Mouse (Mus musculus) brown adipose tissue, adult 24 weeks (tissue): Measurements from ENCODE around the gene Nmt1. TPM values are rescaled to one million over a fixed set of nuclear protein-coding genes. Genes with fewer than 3 reads are reported as not detected.

Source experiments
- H3K27ac ChIP-seq: fragments of 200-500 bp; replicated peaks from 2 replicates; pipeline ENCODE4 v1.5.1; 2012; ENCODE audit warnings: low read depth, mild to moderate bottlenecking, low read length
- H3K4me1 ChIP-seq: fragments of 200-500 bp; 2 replicates; pipeline ENCODE4 v1.6.1; 2012; ENCODE audit warnings: low read length, mixed read lengths; ENCODE audit not compliant: control insufficient read depth, insufficient read depth, insufficient read length
- H3K4me3 ChIP-seq: fragments of 200-500 bp; 2 replicates; pipeline ENCODE4 v1.5.1; 2012; ENCODE audit warnings: low read depth, mild to moderate bottlenecking, low read length, moderate library complexity; ENCODE audit not compliant: insufficient read depth
- polyA plus RNA-seq: library from polyadenylated mRNA; stranded (reverse); fragments of >200 nt; gene quantifications from 2 replicates; pipeline ENCODE4 v1.2.4, GENCODE M21; 2012; ENCODE audit not compliant: missing spikeins, insufficient read depth, insufficient read length

The Nmt1 gene
- polyA plus RNA-seq, 1 experiment = 52.6 TPM

DNA sequence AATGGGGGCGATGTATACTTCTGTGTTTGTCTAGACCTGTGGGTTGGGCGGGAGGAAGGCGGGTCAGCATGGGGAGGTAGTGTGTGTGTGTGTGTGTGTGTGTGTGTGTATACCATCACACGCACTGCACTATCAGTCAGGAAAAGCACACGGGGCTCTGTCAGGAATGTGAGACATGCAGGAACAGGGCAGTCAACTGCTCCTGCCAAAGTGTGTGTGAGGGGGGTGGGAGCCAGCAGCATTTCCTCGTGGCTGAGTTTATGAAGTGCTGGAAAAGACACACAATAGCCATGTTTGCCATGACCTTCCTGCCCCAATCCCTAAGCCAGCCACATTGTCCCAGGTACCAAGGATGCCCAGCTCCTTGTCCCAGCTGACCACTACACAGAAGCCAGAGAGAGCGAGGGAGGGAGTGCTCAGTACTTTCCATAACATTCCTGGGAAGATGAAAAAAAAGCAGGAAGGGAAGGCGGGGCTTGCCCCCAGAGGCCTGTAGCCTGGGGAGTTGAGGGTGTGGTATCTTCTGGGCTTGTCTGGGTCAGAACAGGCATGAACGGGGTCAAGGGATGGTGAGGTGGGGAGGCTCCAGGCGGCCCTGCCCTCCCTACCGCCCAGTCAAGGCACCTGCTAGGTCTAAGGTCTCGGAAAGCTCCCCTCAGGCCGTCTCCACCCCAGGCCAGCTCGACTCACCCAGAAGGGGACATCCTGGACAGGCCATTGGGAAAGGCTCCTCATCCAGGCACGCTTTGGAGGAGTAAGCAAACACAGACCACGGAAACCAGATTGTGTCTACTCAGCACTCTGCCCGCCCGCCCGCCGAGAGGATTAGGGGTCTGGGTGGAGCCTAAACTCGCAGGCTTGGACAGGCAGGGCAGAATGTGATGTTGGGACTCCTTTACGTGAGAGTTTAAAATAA lies 69.2 kb downstream of the Nmt1 start:
- Histone ChIP-seq H3K4me1 (peaks cover 10% of the 10 kb centered on the region; the same call in 1 of the 2 replicates), H3K4me3 (no peak overlapping the region), H3K27ac (no peak overlapping the region)

GRCm38 (mm10) chr11:103098531-103099190 lies 70.7 kb downstream of the Nmt1 start:
- peaks cover 10% of the 10 kb centered on the region; the same call in 1 of the 2 replicates for H3K4me1 ChIP-seq
- H3K27ac ChIP-seq = no peak overlapping the region

GRCm38 (mm10) chr11:103099352-103099940 lies 71.5 kb downstream of the Nmt1 start:
- Histone ChIP-seq H3K4me1 (peaks cover 7% of the 10 kb centered on the region; the same call in 1 of the 2 replicates), H3K27ac (no peak overlapping the region), H3K4me3 (no peak overlapping the region)

More at GRCm38 (mm10) chr11:103098531-103099190, 70.7 kb downstream of the Nmt1 start:
- H3K4me3 ChIP-seq = no peak overlapping the region

GRCm38 (mm10) chr11:103100361-103100760 lies 72.4 kb downstream of the Nmt1 start:
- Histone ChIP-seq H3K4me3 (peak overlapping the region; percentile 74), H3K4me1 (peaks cover 5% of the 10 kb centered on the region; the same call in 1 of the 2 replicates), H3K27ac (no peak overlapping the region)

DNA sequence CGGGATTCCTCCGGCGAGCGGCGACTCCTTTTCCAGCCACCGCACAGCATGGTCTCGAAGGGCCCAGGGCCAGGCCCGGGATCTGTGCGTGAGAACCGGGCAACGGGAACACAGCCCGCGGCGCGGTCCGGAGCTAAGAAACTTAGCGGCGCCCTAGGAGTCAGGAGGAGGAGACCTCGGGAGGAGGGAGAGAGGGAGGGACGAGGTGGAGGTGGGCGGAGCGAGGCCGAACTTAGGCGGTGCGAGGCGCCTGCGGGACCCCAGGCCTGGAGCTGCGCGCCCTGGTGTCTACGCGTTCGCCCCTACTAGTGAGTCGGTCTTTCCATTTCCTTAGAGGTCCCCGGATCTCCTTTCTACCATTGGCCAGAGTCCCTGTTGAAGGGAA lies 73.5 kb downstream of the Nmt1 start, which contains the start of the genes Plcd3 and Acbd4:
Gene Plcd3, minus strand, starts transcription at position 178 of the 385 bp plus-strand sequence.
Gene Acbd4, plus strand, starts transcription at position 202 of the 385 bp plus-strand sequence.
- Histone ChIP-seq H3K27ac (peak within 1 kb of the TSS; percentile 71), H3K4me1 (peaks cover 9% of the 10 kb centered on the region; the same call in 1 of the 2 replicates), H3K4me3 (peak within 1 kb of the TSS; percentile 74)

- H3K4me1 ChIP-seq = peaks cover 12% of the 10 kb centered on the region
- H3K27ac ChIP-seq = peak overlapping the region; percentile 71
- H3K4me3 ChIP-seq = peak overlapping the region; percentile 74
Observed at GRCm38 (mm10) chr11:103101866-103102501, 74.0 kb downstream of the Nmt1 start.

GRCm38 (mm10) chr11:103102725-103103349 lies 74.8 kb downstream of the Nmt1 start:
- peaks cover 7% of the 10 kb centered on the region for H3K4me1 ChIP-seq
- H3K4me3 ChIP-seq = peak overlapping the region; percentile 74
- H3K27ac ChIP-seq = peak overlapping the region; percentile 71

GRCm38 (mm10) chr11:103103621-103104020 lies 75.6 kb downstream of the Nmt1 start:
- Histone ChIP-seq H3K4me3 (peak overlapping the region; percentile 66), H3K4me1 (peaks cover 7% of the 10 kb centered on the region), H3K27ac (no peak overlapping the region; the same call in 1 of the 2 replicates)

- Histone ChIP-seq H3K4me1 (peaks cover 7% of the 10 kb centered on the region), H3K27ac (peak overlapping the region; percentile 6; the same call in 1 of the 2 replicates), H3K4me3 (peak overlapping the region; percentile 66; the same call in 1 of the 2 replicates)
Observed at GRCm38 (mm10) chr11:103104469-103104868, 76.5 kb downstream of the Nmt1 start.

DNA sequence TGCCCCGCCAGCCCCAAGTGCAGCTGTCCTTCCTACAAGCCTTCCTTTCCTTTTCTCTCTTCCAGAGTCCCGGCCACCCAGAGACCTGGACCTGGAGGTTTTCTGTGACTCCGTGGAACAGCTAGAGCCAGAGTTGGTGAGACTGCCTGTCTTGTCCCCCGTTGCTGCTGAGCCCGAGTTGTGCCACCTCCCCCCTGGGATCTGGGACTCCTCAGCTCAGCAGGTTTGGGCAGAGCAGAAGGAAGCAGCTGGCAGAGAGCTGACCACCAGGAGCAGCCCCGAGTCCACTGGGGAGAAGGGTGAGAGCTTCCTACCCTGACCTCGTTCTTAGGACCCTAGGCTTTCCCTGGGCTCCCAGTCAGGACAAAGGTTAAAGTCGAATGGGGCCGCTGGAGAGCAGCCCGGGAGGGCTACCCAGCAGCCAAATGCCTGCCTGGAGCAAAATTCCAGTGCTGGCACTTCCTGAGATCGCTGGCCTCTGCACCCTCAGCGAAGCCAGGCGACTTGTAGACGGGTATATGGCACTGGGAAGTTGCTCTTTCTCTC lies 77.3 kb downstream of the Nmt1 start:
- Histone ChIP-seq H3K27ac (peak overlapping the region; percentile 28; the same call in 1 of the 2 replicates), H3K4me1 (peaks cover 7% of the 10 kb centered on the region), H3K4me3 (no peak overlapping the region)

DNA sequence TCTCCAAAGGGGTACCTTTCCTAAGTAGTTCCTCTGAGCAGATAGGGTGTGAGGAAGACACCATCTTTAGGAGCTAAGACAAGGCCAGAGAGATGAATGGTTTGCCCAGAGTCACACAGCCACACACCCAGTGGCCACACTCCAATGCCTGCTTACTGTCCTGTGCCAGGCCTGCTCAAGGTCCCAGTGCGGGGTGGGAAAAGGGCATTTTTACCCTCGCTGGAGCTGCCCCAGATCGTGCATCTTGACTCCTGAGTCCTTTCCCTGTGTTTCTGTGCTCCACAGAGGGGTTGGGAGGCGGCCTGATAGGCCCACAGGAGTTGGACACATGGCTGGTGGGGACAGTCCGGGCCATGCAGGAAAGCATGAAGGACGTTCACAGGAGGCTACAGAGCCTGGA lies 77.8 kb downstream of the Nmt1 start:
- Histone ChIP-seq H3K4me3 (peak overlapping the region; percentile 8; the same call in 1 of the 2 replicates), H3K27ac (peak overlapping the region; percentile 40), H3K4me1 (peaks cover 7% of the 10 kb centered on the region)

DNA sequence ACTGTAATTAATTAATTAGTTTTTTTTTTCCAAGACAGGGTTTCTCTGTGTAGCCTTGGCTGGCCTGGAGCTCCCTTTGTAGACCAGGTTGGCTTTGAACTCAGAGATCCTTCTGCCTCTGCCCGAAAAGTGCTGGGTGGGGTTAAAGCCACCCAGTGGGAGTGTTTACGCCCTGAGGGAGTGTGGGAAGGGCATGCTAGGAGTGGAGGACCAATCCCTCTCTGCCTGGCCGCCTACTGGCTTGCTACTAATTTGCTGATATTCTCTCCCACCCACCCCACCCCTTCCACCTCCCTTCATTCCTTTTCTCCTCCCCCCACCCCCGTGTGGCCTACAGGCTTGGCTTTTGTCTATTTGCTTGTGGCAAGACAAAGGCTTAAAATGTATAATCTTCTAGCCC lies 78.4 kb downstream of the Nmt1 start:
- no peak overlapping the region for H3K4me3 ChIP-seq
- H3K27ac ChIP-seq = peak overlapping the region; percentile 73
- peaks cover 11% of the 10 kb centered on the region for H3K4me1 ChIP-seq

GRCm38 (mm10) chr11:103111301-103111700 lies 83.3 kb downstream of the Nmt1 start:
- H3K4me1 ChIP-seq = peaks cover 22% of the 10 kb centered on the region
- peak overlapping the region; percentile 60 for H3K27ac ChIP-seq
- H3K4me3 ChIP-seq = peak overlapping the region; percentile 40
